Mouse (Mus musculus): ENCODE data around the gene Naa80.

- no peak for TF ChIP-seq CTCF (IDR thresholded peaks at IDR 0.05; ENCODE audit: low read depth, low read length)
- TF ChIP-seq POLR2A (IDR thresholded peaks at IDR 0.05; ENCODE audit: extremely low read depth, insufficient read depth, low read length) = no peak
Measured at GRCm38 (mm10) chr9:107544729-107545128, 34.0 kb upstream of the Naa80 start.
